Mouse (Mus musculus): ENCODE results near the gene Ilf2. TPM values are rescaled to one million over a fixed set of nuclear protein-coding genes. Genes with fewer than 3 reads are reported as not detected.
A peak's percentile ranks its signal among the peaks of the same experiment; 100 is the strongest.

Gene Ilf2
- polyA plus RNA-seq, 1 experiment = 5.9 TPM

DNA sequence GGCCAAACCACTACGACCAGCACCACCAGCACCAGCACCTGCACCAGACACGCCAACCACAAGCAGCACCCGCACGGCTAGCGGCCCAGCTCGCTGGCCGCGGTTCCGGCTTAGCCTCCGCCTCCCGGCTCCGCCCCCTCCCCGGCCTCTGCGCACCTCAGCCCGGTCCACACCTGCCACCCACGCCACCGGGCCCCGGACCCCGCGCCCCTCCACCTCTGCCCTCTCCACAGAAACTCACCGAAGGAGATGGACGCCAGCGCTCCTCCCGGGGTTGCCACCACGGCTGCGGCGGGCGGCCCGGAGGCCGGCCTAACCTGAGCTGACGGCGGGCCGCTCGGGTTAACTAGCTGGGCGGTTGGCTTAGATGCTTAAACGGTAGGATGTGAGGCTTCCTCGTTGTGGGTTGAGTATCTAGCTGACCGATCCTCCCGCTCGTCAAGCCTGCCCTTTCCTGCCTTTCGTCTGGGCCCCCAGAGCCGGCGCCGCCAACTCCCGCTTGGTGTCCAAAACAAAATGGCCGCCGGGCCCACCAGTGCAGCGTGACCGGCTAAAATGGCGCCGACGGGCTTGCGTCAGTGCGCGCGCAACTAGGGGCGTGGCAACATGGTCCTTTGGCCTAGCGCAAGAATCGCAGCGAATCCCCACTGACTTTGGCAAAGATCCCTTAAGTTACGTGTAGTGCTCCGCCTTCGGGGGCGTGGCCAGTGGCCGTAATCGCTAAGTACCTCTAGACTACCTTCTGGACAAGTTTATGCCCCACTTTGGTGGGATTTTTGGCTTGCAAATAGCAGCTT is 33.2 kb downstream of the Ilf2 start, which contains the start of gene Chtop:
Gene Chtop, minus strand, starts transcription at position 549 of the 797 bp plus-strand sequence.
- H3K27me3 ChIP-seq (ENCODE audit: control insufficient read depth, insufficient read depth, low read length) = no peaks in the 10 kb centered on the region
- peak within 1 kb of the TSS; percentile 70 for H3K4me3 ChIP-seq (ENCODE audit: low read depth, low read length)
- under 1% methylated on average over 66 of the region's 66 CpGs for WGBS
- peak within 1 kb of the TSS; percentile 84 for H3K27ac ChIP-seq (ENCODE audit: insufficient read depth, low read depth, low read length)
- TF ChIP-seq CTCF (IDR thresholded peaks at IDR 0.05; ENCODE audit: extremely low read depth, insufficient read length, insufficient replicate concordance, low read depth, low read length) (no peak), POLR2A (IDR thresholded peaks at IDR 0.05; ENCODE audit: low read depth, low read length) (0 out of 2 replicates have a peak, but pooled peaks have one; percentile 13)
- 0 out of 2 replicates have a peak, but pooled peaks cover 2% of the 10 kb centered on the region for H3K4me1 ChIP-seq (ENCODE audit: control insufficient read depth, insufficient read depth, insufficient read length, low read length)
- peaks cover 22% of the 10 kb centered on the region for H3K36me3 ChIP-seq (ENCODE audit: control insufficient read depth, insufficient read depth, low read length)

DNA sequence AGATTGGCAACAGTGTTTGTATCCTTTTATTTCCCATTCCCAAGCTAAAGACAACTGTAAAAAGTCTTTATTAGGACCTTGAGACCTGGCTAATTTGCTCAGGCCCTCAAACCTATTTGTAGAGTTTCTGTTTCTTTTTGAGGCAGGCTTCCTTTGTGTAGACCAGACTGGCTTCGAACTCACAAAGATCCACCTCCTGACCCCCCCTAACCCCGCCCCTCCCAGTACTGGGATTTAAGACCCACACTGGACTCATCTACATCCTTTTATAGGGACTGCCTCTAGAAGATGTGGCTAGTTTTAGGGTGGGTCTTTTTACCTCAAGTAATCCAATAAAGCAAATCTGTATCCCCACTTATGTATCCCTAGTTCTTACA is 33.8 kb downstream of the Ilf2 start:
- peaks cover 20% of the 10 kb centered on the region for H3K36me3 ChIP-seq (ENCODE audit: control insufficient read depth, insufficient read depth, low read length)
- 0 out of 2 replicates have a peak, but pooled peaks cover 2% of the 10 kb centered on the region for H3K4me1 ChIP-seq (ENCODE audit: control insufficient read depth, insufficient read depth, insufficient read length, low read length)
- no peaks in the 10 kb centered on the region for H3K27me3 ChIP-seq (ENCODE audit: control insufficient read depth, insufficient read depth, low read length)
- H3K4me3 ChIP-seq (ENCODE audit: low read depth, low read length) = no peak overlapping the region
- TF ChIP-seq CTCF (IDR thresholded peaks at IDR 0.05; ENCODE audit: extremely low read depth, insufficient read length, insufficient replicate concordance, low read depth, low read length) = no peak
- TF ChIP-seq POLR2A (IDR thresholded peaks at IDR 0.05; ENCODE audit: low read depth, low read length) = no peak
- WGBS = 3% methylated on average over 2 of the region's 2 CpGs
- peak overlapping the region; percentile 83 for H3K27ac ChIP-seq (ENCODE audit: insufficient read depth, low read depth, low read length)

GRCm38 (mm10) chr3:90512276-90512675 is 36.4 kb downstream of the Ilf2 start:
- TF ChIP-seq POLR2A (IDR thresholded peaks at IDR 0.05; ENCODE audit: low read depth, low read length) (no peak), CTCF (IDR thresholded peaks at IDR 0.05; ENCODE audit: extremely low read depth, insufficient read length, insufficient replicate concordance, low read depth, low read length) (no peak)
- H3K4me1 ChIP-seq (ENCODE audit: control insufficient read depth, insufficient read depth, insufficient read length, low read length) = peaks cover 8% of the 10 kb centered on the region; the same call in 1 of the 2 replicates
- no peak overlapping the region for H3K4me3 ChIP-seq (ENCODE audit: low read depth, low read length)
- WGBS = 91% methylated on average over 5 of the region's 5 CpGs
- H3K27ac ChIP-seq (ENCODE audit: insufficient read depth, low read depth, low read length) = no peak overlapping the region
- no peaks in the 10 kb centered on the region for H3K27me3 ChIP-seq (ENCODE audit: control insufficient read depth, insufficient read depth, low read length)
- H3K36me3 ChIP-seq (ENCODE audit: control insufficient read depth, insufficient read depth, low read length) = peaks cover 4% of the 10 kb centered on the region

- Histone ChIP-seq H3K4me3 (ENCODE audit: low read depth, low read length) (no peak overlapping the region), H3K27me3 (ENCODE audit: control insufficient read depth, insufficient read depth, low read length) (no peaks in the 10 kb centered on the region), H3K27ac (ENCODE audit: insufficient read depth, low read depth, low read length) (no peak overlapping the region), H3K36me3 (ENCODE audit: control insufficient read depth, insufficient read depth, low read length) (peaks cover 2% of the 10 kb centered on the region; the same call in 1 of the 2 replicates), H3K4me1 (ENCODE audit: control insufficient read depth, insufficient read depth, insufficient read length, low read length) (peaks cover 8% of the 10 kb centered on the region; the same call in 1 of the 2 replicates)
- 89% methylated on average over 9 of the region's 9 CpGs for WGBS
- TF ChIP-seq CTCF (IDR thresholded peaks at IDR 0.05; ENCODE audit: extremely low read depth, insufficient read length, insufficient replicate concordance, low read depth, low read length) (no peak), POLR2A (IDR thresholded peaks at IDR 0.05; ENCODE audit: low read depth, low read length) (no peak)
Measured at GRCm38 (mm10) chr3:90512948-90513642, 37.2 kb downstream of the Ilf2 start.

DNA sequence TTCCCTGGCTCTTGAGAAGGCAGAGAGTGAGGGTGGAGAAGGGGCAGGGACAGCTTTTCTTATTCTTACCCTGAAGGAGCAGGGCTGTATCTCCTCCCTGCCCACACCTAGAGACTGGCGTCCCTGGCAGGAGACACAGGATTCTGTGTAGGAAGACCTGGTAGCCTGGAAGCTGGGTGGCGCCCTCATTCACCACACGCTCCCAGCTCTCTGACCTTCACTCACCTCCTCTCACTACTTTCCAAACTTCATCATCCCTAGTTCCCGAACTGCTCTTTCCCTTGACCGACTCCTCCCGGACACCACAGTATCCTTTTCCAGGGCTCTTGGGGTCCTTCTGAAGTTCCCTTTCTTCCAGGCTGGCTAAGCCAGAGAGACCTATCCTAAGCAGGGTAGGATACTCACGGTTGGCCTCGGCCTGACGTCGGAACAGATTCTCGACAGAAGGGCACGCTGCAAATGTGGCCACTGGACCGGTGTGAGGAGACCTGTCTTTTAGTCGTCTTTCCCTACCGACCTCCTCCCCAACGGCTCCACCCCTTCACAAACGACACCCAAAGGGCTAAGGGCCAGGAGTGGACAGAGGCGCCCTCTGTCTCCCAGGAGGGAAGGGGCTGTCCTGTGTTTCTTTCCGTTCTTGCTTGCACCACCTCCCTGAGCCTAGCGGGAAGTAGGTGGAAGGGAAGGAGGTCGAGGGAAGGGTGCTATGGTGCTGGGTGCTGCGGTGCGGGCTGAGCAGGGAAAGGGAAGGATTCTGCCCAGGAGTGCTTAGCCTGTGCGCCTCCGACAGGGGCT is 38.1 kb downstream of the Ilf2 start, which contains the start of the genes S100a1 and S100a13:
Gene S100a1, minus strand, starts transcription at position 597 of the 795 bp plus-strand sequence.
Gene S100a13, plus strand, starts transcription at position 640 of the 795 bp plus-strand sequence.
- WGBS = 2% methylated on average over 25 of the region's 25 CpGs
- H3K27ac ChIP-seq (ENCODE audit: insufficient read depth, low read depth, low read length) = peak within 1 kb of the TSS; percentile 48

DNA sequence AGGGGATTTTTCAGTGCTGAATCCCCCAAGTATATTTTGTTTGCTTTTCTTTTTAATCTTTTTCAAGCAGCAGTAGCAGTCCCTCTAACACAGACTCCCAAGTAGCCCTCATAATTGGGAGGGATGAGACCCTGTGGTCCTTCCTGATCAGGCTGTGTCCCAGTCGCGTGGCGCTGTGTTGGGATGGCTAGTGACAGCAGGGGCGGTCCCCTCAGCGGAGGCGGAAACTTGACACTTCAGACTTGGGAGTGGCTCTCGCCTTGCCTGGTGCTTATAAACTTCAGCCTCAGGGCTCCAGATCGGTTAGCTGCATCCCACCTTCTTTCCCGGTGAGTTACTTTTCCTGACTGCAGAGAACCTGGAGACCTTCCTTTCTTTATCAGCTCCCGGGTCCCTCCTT is 38.8 kb downstream of the Ilf2 start:
- Histone ChIP-seq H3K4me1 (ENCODE audit: control insufficient read depth, insufficient read depth, insufficient read length, low read length) (peaks cover 8% of the 10 kb centered on the region; the same call in 1 of the 2 replicates), H3K27ac (ENCODE audit: insufficient read depth, low read depth, low read length) (peak overlapping the region; percentile 48)
- WGBS = 0% methylated on average over 10 of the region's 10 CpGs

More for the DNA sequence above, 38.1 kb downstream of the Ilf2 start, which contains the start of the genes S100a1 and S100a13:
- H3K27me3 ChIP-seq (ENCODE audit: control insufficient read depth, insufficient read depth, low read length) = no peaks in the 10 kb centered on the region
- H3K4me1 ChIP-seq (ENCODE audit: control insufficient read depth, insufficient read depth, insufficient read length, low read length) = peaks cover 8% of the 10 kb centered on the region; the same call in 1 of the 2 replicates
- H3K36me3 ChIP-seq (ENCODE audit: control insufficient read depth, insufficient read depth, low read length) = peaks cover 2% of the 10 kb centered on the region; the same call in 1 of the 2 replicates
- peak within 1 kb of the TSS; percentile 62 for H3K4me3 ChIP-seq (ENCODE audit: low read depth, low read length)
- TF ChIP-seq POLR2A (IDR thresholded peaks at IDR 0.05; ENCODE audit: low read depth, low read length) (no peak; the same call in 1 of the 2 replicates), CTCF (IDR thresholded peaks at IDR 0.05; ENCODE audit: extremely low read depth, insufficient read length, insufficient replicate concordance, low read depth, low read length) (peak; percentile 23; the same call in 1 of the 2 replicates)

More for the DNA sequence above, 38.8 kb downstream of the Ilf2 start:
- peak overlapping the region; percentile 62 for H3K4me3 ChIP-seq (ENCODE audit: low read depth, low read length)
- H3K36me3 ChIP-seq (ENCODE audit: control insufficient read depth, insufficient read depth, low read length) = peaks cover 2% of the 10 kb centered on the region; the same call in 1 of the 2 replicates
- H3K27me3 ChIP-seq (ENCODE audit: control insufficient read depth, insufficient read depth, low read length) = no peaks in the 10 kb centered on the region
- peak; percentile 37; the same call in 1 of the 2 replicates for TF ChIP-seq POLR2A (IDR thresholded peaks at IDR 0.05; ENCODE audit: low read depth, low read length)
- no peak for TF ChIP-seq CTCF (IDR thresholded peaks at IDR 0.05; ENCODE audit: extremely low read depth, insufficient read length, insufficient replicate concordance, low read depth, low read length)
